Mouse (Mus musculus): ENCODE data around the gene Irf2bp2. TPM values are rescaled to one million over a fixed set of nuclear protein-coding genes. Genes with fewer than 3 reads are reported as not detected.
"Not testable (repeated sequence)": the region's sequence is repeated elsewhere in the genome, so short reads cannot be mapped to it uniquely, and the experiment has no call there.

Irf2bp2 gene
- total RNA-seq, 2 experiments from 2014 or later = 51.2 to 54.6 TPM

GRCm38 (mm10) chr8:126609556-126610263, 15.9 kb upstream of the Irf2bp2 start:
- intact Hi-C loops (cut with DNase I) = no loop called here
- DNase-seq (ENCODE audit: extremely low spot score in 1 of 2, low spot score in 2 of 2) = no peak

- intact Hi-C loops (cut with DNase I) = no loop called here
- peak in 1 of 2 experiments; percentile 38 for DNase-seq (ENCODE audit: extremely low spot score in 1 of 2, low spot score in 2 of 2)
These were observed 9.6 kb upstream of the Irf2bp2 start for GRCm38 (mm10) chr8:126603241-126603947.

DNA sequence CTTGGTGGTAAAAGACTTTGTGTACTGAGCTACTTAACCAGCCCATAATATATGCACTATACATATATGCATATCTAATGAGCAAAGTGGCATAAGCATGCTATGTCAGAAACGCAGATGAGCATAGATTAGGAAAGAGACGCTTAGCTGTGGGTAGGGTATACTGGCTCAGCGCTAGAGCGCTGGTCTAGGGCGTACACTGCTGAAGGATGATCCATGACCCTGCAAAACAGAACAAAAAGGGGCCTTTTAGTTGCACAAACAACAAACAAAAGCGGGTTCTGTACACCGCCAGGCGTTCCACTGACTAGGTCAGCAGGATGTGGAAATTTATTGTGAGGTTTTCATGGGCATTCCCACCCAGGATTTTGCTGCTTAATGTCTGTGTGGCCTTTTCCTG, 8.9 kb upstream of the Irf2bp2 start:
- DNase-seq (ENCODE audit: extremely low spot score in 1 of 2, low spot score in 2 of 2) = no peak
- intact Hi-C loops (cut with DNase I) = no loop called here

DNA sequence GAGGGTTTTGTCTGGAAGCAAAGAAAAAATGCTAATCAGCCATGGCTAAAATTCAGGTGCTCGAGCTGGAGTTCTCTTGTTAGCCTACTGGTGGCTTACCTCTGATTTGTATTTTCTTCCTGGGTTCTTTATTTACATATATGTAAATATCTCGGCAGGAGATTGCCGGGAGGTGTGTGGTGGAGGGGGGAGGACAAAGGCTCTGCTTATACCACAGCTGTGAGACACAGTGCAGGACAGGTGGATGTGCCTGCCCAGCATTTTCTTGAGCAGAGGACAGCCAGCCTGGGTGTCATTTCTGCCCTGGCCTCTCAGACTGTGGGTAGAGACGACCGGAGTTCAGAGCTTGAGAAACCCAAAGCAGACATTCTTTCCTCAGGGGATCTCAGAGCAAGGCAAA, 7.5 kb upstream of the Irf2bp2 start:
- intact Hi-C loops (cut with DNase I) = no loop called here
- DNase-seq (ENCODE audit: extremely low spot score in 1 of 2, low spot score in 2 of 2) = no peak

- DNase-seq (ENCODE audit: extremely low spot score in 1 of 2, low spot score in 2 of 2) = peak in 1 of 2 experiments; percentile 78
These were observed 7.0 kb upstream of the Irf2bp2 start for GRCm38 (mm10) chr8:126600816-126601243.

GRCm38 (mm10) chr8:126600388-126600787, 6.6 kb upstream of the Irf2bp2 start:
- DNase-seq (ENCODE audit: extremely low spot score in 1 of 2, low spot score in 2 of 2); intact Hi-C loops (cut with DNase I): not testable (repeated sequence)

More at GRCm38 (mm10) chr8:126600816-126601243, 7.0 kb upstream of the Irf2bp2 start:
- intact Hi-C loops (cut with DNase I) = no loop called here

DNA sequence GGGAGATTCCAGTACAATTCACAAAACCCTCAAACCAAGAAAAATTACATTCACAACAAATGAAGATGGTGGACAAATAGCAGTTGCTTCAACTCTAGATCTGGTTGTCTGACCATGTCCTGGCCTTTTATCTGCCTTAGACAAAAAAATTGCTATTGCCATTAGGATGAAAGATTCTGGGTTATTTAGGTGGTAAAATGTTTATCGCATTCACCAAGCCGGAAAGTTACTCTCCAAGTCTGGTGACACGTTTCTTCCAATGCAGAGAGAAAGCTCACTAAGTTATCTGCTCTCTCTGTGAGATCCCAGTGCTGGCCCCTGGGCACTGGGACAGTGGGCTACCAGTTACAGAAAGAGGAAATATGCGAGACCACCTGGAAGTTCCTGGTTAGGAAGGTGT, 5.5 kb upstream of the Irf2bp2 start:
- DNase-seq (ENCODE audit: extremely low spot score in 1 of 2, low spot score in 2 of 2) = no peak
- intact Hi-C loops (cut with DNase I) = loop anchor here (5.0 kb wide), 1 partner anchor 38 kb away; no protein-coding TSS in a partner anchor

GRCm38 (mm10) chr8:126598218-126598617, 4.4 kb upstream of the Irf2bp2 start:
- no peak for DNase-seq (ENCODE audit: extremely low spot score in 1 of 2, low spot score in 2 of 2)
- intact Hi-C loops (cut with DNase I) = loop anchor here (5.0 kb wide), 1 partner anchor 39 kb away; no protein-coding TSS in a partner anchor

GRCm38 (mm10) chr8:126596721-126597120, 2.9 kb upstream of the Irf2bp2 start:
- intact Hi-C loops (cut with DNase I) = loop anchor here (5.0 kb wide), 1 partner anchor 41 kb away; no protein-coding TSS in a partner anchor
- DNase-seq (ENCODE audit: extremely low spot score in 1 of 2, low spot score in 2 of 2) = peak in 1 of 2 experiments; percentile 30

- intact Hi-C loops (cut with DNase I) = loop anchor here (5.0 kb wide), 1 partner anchor 41 kb away; no protein-coding TSS in a partner anchor
- DNase-seq (ENCODE audit: extremely low spot score in 1 of 2, low spot score in 2 of 2) = peak; percentile 83 to 93
These were observed 2.4 kb upstream of the Irf2bp2 start for GRCm38 (mm10) chr8:126596097-126596634.

DNA sequence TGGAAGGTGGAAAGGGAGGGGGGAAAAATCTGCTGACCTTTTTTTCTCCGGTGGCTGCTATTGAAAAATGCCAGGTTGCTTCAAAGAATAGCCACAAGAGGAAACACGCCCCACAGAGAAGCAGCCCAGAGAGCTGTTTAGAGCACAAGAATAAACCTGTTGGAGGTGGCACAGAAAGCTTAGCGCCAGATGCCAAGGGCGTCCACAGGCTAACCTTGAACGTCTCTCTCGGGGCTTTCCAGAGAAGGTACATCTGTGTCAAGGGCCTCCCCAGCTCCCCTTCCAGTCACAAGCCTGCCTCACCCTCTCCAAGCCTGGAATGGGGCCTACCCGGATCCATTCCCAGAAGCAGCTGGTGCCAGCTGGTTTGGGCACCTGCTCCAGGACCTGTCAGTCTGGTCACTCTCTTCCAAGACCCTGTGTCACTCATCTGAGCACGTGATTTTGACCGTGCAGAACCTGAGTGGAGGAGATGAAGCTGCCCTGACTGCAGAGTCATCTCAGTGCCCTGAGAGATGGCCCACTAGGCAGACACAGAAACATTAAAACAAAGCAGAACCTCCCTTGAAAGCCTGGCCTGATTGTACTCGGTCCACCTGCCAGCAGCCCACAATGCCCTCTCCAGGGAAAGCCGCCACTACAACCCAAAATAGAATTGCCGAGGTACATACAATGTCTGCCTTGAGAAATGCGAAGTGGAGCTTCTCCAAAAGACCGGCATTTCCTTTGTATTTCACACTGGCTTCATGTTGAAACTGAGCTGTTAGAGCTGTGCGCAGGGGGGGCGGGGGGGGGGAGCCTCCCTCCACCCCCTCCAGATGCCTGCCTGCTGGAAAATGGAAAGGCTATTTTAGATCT, 1.6 kb upstream of the Irf2bp2 start:
- intact Hi-C loops (cut with DNase I) = loop anchor here (2.0 to 5.0 kb wide), 2 partner anchors 42 to 71 kb away; no protein-coding TSS in a partner anchor
- DNase-seq (ENCODE audit: extremely low spot score in 1 of 2, low spot score in 2 of 2) = peak; percentile 62 to 72

GRCm38 (mm10) chr8:126594481-126595000, 755 bp upstream of the Irf2bp2 start:
- intact Hi-C loops (cut with DNase I) = loop anchor here (2.0 to 5.0 kb wide), 4 partner anchors 72 to 328 kb away; no protein-coding TSS in a partner anchor
- peak; percentile 98 to 99 for DNase-seq (ENCODE audit: extremely low spot score in 1 of 2, low spot score in 2 of 2)

- DNase-seq (ENCODE audit: extremely low spot score in 1 of 2, low spot score in 2 of 2) = peak in 1 of 2 experiments; percentile 79
- intact Hi-C loops (cut with DNase I) = loop anchor here (2.0 to 5.0 kb wide), 4 partner anchors 144 to 329 kb away; no protein-coding TSS in a partner anchor
These were observed 815 bp downstream of the Irf2bp2 start for GRCm38 (mm10) chr8:126592771-126593571.

DNA sequence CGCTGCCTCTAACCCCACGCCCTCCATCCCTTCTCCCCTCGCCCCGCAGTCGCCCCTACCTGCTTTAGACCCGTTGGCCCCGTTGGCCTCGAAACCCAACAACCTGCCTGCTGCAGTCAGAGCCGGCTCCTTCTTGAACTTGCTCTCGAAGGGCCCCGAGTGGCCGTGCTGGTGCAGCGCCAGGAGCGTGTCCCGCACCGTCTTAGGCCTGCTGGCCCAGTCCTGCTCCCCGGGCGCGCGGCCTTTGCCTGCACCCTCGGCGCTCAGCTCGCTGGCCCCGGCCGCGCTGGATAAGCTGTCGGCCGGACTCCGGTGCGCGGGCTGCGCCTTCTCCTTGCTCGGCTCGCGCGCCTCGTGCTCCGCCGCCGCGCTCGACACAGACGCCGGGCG, 1.4 kb downstream of the Irf2bp2 start:
- peak in 1 of 2 experiments; percentile 71 for DNase-seq (ENCODE audit: extremely low spot score in 1 of 2, low spot score in 2 of 2)
- intact Hi-C loops (cut with DNase I) = loop anchor here (2.0 to 5.0 kb wide), 4 partner anchors 145 to 330 kb away; no protein-coding TSS in a partner anchor

DNA sequence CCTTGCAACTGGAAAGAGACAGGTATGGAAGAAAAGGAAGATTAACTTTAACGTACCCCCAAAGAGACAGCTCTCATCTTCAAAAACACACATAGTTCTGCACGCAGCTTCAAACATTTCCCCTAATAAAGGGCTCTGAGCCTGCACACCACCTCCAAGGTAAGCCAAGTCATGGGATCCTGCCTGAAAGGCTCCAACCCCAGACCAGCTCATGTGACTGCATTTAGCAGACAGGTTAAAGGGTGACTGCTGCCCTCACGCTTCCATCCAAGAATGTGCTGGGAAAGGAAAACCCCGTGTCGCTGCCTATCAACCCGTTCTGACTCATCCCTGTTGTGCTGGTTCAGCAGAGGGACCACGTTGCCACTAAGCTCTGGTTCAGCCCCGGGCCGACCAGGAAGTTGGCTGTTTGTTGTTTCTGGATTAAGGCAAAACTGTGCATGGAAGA, 1.9 kb downstream of the Irf2bp2 start:
- peak in 1 of 2 experiments; percentile 71 for DNase-seq (ENCODE audit: extremely low spot score in 1 of 2, low spot score in 2 of 2)
- intact Hi-C loops (cut with DNase I) = loop anchor here (2.0 to 5.0 kb wide), 4 partner anchors 145 to 330 kb away; no protein-coding TSS in a partner anchor

DNA sequence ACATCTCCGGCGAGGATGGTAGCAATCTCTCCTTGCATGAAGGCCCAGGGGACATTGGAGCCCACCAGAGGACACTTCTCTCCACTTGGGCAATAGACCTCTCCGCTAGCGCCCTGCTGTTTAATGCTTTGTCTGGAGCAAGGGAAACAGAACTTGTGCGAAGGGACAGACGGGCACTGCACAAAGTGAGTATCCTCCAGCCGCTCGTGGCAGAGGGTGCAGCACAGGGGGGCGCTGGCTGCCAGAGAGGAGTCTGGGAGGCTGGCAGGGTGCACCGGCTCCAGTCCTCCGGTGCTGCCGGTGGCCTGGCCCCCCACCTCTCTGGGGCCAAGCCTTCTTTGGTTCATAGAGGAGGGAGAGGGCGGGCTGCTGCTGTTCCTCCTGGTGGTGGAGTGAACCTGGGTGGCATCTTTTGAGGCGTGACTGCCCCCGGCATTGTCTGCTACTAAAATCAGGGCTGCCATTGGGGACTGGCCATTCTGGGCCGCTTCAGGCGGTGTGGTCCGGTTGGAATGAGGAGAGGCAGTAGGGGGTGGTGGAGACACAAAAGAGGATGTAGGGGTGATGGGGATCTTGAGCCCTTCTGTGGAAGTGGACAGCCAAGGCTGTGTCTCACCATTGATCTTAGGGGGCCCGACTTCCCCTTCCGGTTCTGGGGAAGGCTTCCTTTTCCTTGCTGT, 2.5 kb downstream of the Irf2bp2 start:
- intact Hi-C loops (cut with DNase I) = loop anchor here (5.0 kb wide), 3 partner anchors 146 to 331 kb away; no protein-coding TSS in a partner anchor
- peak in 1 of 2 experiments; percentile 68 for DNase-seq (ENCODE audit: extremely low spot score in 1 of 2, low spot score in 2 of 2)

Measured in left cerebral cortex, postnatal 10 days (tissue).